Mouse (Mus musculus): ENCODE measurements around the gene Dnaaf1. TPM values are rescaled to one million over a fixed set of nuclear protein-coding genes. Genes with fewer than 3 reads are reported as not detected.

The Dnaaf1 gene
- polyA plus RNA-seq, 1 experiment from 2014 or later, result 0.39 TPM

DNA sequence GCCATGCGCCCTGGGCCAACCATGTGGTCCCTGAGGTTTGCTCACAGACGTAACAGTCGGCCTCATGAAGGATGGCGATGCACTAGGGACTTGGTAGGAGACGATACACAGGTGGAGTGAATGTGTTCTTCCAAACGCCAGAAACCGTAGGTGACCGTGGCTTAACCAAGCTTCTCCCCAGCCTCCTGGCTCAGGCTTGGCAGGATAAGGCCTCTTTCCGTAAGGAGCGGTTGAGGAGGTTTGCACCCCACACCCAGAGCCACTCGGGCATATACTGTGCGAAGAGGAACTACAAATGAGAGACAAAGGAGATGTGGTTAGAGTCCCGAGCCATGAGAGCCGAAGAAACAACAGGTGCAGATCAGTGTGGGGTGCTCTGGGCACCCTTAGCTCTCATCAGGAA lies 11.2 kb upstream of the Dnaaf1 start:
- Histone ChIP-seq H3K9me3 (replicated peaks; ENCODE audit: control insufficient read depth, low read length) (no peaks in the 10 kb centered on the region), H3K4me1 (ENCODE audit: control insufficient read depth, insufficient read depth, low read length) (no peaks in the 10 kb centered on the region), H3K27me3 (replicated peaks; ENCODE audit: control insufficient read depth, insufficient read depth, low read length) (no peaks in the 10 kb centered on the region), H3K36me3 (ENCODE audit: control insufficient read depth, insufficient read depth, low read length) (peaks cover 57% of the 10 kb centered on the region), H3K4me3 (ENCODE audit: low read depth, low read length) (no peak overlapping the region), H3K9ac (ENCODE audit: low read length) (no peak overlapping the region), H3K4me2 (ENCODE audit: low read length) (no peak overlapping the region), H3K27ac (ENCODE audit: low read depth, low read length) (no peak overlapping the region)
- DNase-seq (ENCODE audit: low spot score) (no peak), ATAC-seq (no peak)
- WGBS, result 93% methylated on average over 14 of the region's 14 CpGs

DNA sequence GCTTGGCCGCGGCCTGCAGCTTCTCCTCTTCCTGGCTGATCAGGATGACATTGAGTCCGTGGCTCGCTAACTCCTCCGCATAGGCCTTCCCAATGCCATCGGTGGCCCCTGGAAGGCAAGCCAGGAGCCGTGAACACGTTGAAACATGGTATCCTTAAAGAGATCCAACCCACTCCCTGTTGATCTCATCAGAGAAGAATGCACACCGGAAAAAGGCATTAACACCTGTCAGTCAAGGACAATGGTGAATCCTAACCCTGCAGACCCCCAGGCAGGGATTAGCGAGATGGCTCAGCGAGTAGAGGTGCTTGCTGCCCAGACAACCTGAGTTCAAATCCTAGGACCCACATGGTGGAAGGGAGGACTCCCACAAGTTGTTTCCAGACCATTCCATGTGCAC lies 8.7 kb upstream of the Dnaaf1 start:
- WGBS, result 89% methylated on average over 11 of the region's 11 CpGs
- peaks cover 57% of the 10 kb centered on the region for H3K36me3 ChIP-seq (ENCODE audit: control insufficient read depth, insufficient read depth, low read length)

DNA sequence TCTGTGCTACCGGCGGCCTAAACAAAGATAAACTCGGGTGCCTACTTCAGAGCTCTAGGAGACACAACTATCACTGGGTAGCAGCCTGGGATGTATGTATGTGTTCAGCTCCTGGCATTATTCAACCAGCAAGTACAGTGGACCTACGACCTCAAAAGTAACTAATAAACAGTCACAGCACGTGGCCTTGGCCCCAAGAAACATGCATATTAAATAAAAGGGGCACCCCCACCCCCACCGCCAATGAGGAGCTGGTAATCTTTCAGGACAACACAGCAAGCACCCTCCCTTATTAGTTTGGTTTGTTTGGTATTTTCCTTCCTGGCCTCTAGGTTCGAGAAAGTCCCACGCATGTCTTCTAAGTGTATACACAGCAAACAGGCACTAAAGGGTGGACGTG lies 6.8 kb upstream of the Dnaaf1 start:
- Histone ChIP-seq H3K4me1 (ENCODE audit: control insufficient read depth, insufficient read depth, low read length) (no peaks in the 10 kb centered on the region), H3K9me3 (replicated peaks; ENCODE audit: control insufficient read depth, low read length) (no peaks in the 10 kb centered on the region), H3K9ac (ENCODE audit: low read length) (no peak overlapping the region), H3K27me3 (replicated peaks; ENCODE audit: control insufficient read depth, insufficient read depth, low read length) (no peaks in the 10 kb centered on the region), H3K4me3 (ENCODE audit: low read depth, low read length) (no peak overlapping the region), H3K36me3 (ENCODE audit: control insufficient read depth, insufficient read depth, low read length) (peaks cover 40% of the 10 kb centered on the region), H3K27ac (ENCODE audit: low read depth, low read length) (no peak overlapping the region), H3K4me2 (ENCODE audit: low read length) (no peak overlapping the region)
- DNase-seq (ENCODE audit: low spot score), result no peak
- WGBS, result 92% methylated on average over 9 of the region's 9 CpGs
- ATAC-seq, result no peak

More for the DNA sequence above, 8.7 kb upstream of the Dnaaf1 start:
- Histone ChIP-seq H3K4me3 (ENCODE audit: low read depth, low read length) (no peak overlapping the region), H3K9me3 (replicated peaks; ENCODE audit: control insufficient read depth, low read length) (no peaks in the 10 kb centered on the region), H3K27ac (ENCODE audit: low read depth, low read length) (no peak overlapping the region), H3K9ac (ENCODE audit: low read length) (no peak overlapping the region), H3K27me3 (replicated peaks; ENCODE audit: control insufficient read depth, insufficient read depth, low read length) (no peaks in the 10 kb centered on the region), H3K4me2 (ENCODE audit: low read length) (no peak overlapping the region), H3K4me1 (ENCODE audit: control insufficient read depth, insufficient read depth, low read length) (no peaks in the 10 kb centered on the region)
- DNase-seq (ENCODE audit: low spot score) (no peak), ATAC-seq (no peak)

DNA sequence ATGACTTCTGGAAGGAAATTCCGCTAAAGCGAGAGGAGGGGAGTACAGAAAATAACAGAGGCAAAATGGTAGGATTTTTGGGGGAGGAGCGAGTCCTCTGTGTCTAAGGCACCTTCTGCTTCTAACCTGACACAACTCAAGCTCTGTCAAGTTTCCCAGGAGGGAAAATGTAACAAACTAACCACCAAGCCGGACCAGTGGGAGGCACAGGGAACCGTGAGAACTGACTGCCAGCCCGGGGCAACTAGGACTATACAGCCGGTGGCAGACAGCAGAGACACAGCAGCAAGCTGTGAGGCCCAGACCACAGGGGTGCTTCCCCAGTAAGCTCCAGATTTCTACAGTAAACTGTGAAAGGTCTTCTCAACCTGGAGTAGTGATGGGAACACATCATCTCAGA lies 6.1 kb upstream of the Dnaaf1 start:
- H3K4me1 ChIP-seq (ENCODE audit: control insufficient read depth, insufficient read depth, low read length), result peaks cover 4% of the 10 kb centered on the region; the same call in 1 of the 2 replicates
- no peak overlapping the region for H3K9ac ChIP-seq (ENCODE audit: low read length)
- H3K9me3 ChIP-seq (replicated peaks; ENCODE audit: control insufficient read depth, low read length), result no peaks in the 10 kb centered on the region
- DNase-seq (ENCODE audit: low spot score) (no peak), ATAC-seq (no peak)
- 67% methylated on average over 7 of the region's 7 CpGs for WGBS
- H3K4me2 ChIP-seq (ENCODE audit: low read length), result no peak overlapping the region
- H3K36me3 ChIP-seq (ENCODE audit: control insufficient read depth, insufficient read depth, low read length), result peaks cover 33% of the 10 kb centered on the region
- no peak overlapping the region for H3K4me3 ChIP-seq (ENCODE audit: low read depth, low read length)
- H3K27me3 ChIP-seq (replicated peaks; ENCODE audit: control insufficient read depth, insufficient read depth, low read length), result no peaks in the 10 kb centered on the region
- no peak overlapping the region for H3K27ac ChIP-seq (ENCODE audit: low read depth, low read length)

DNA sequence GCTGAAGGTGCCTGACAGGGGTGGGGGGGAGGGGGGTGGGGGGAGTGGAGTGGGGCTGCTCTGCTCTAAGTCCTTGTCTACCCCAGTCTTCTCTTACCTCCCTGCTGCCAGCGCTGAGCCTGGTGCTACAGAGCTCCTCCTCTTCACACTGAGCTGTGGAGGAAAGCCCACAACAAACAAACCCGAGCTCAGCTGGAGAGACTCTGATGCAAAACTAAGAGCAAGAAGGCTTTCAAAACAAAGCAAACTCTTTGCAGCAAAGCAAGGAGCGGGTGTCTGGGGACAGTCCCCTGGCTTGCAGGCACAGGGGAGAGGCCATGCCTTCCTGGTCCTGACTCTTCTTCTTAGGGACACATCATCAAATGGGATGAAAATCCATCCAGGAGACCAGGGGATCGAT lies 5.2 kb upstream of the Dnaaf1 start:
- 38% methylated on average over 4 of the region's 4 CpGs for WGBS
- Histone ChIP-seq H3K9ac (ENCODE audit: low read length) (no peak overlapping the region), H3K9me3 (replicated peaks; ENCODE audit: control insufficient read depth, low read length) (no peaks in the 10 kb centered on the region)

DNA sequence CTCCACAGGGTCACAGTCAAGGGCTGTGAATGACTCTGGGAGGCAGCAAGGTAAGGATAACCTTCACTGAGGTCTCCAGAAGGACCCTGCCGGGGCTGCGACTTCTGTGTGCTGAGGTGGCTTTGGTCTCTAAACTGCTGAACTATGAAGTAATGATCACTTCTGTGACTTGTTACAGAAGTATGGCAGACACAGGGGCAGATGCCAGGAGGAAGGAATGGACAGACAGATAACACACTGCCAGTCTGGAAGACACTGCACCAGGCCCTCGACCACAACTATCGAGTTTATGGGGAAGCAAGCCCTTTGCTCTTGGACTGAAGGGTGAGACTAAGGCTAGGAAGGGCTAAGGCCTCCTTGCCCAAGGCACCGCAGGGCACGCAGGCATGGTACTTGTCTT lies 3.9 kb upstream of the Dnaaf1 start:
- H3K4me3 ChIP-seq (ENCODE audit: low read depth, low read length), result no peak overlapping the region
- WGBS, result 86% methylated on average over 6 of the region's 6 CpGs
- peaks cover 7% of the 10 kb centered on the region; the same call in 1 of the 2 replicates for H3K4me1 ChIP-seq (ENCODE audit: control insufficient read depth, insufficient read depth, low read length)
- DNase-seq (ENCODE audit: low spot score), result no peak
- H3K36me3 ChIP-seq (ENCODE audit: control insufficient read depth, insufficient read depth, low read length), result peaks cover 12% of the 10 kb centered on the region
- no peak overlapping the region for H3K27ac ChIP-seq (ENCODE audit: low read depth, low read length)
- no peak overlapping the region for H3K9ac ChIP-seq (ENCODE audit: low read length)
- H3K9me3 ChIP-seq (replicated peaks; ENCODE audit: control insufficient read depth, low read length), result no peaks in the 10 kb centered on the region
- no peak overlapping the region for H3K4me2 ChIP-seq (ENCODE audit: low read length)
- no peak for ATAC-seq
- 0 out of 2 replicates have a peak, but pooled peaks cover 3% of the 10 kb centered on the region for H3K27me3 ChIP-seq (replicated peaks; ENCODE audit: control insufficient read depth, insufficient read depth, low read length)

More for the DNA sequence above, 5.2 kb upstream of the Dnaaf1 start:
- no peaks in the 10 kb centered on the region for H3K27me3 ChIP-seq (replicated peaks; ENCODE audit: control insufficient read depth, insufficient read depth, low read length)
- DNase-seq (ENCODE audit: low spot score) (no peak), ATAC-seq (no peak)
- H3K4me1 ChIP-seq (ENCODE audit: control insufficient read depth, insufficient read depth, low read length), result peaks cover 7% of the 10 kb centered on the region; the same call in 1 of the 2 replicates
- no peak overlapping the region for H3K4me2 ChIP-seq (ENCODE audit: low read length)
- H3K4me3 ChIP-seq (ENCODE audit: low read depth, low read length), result no peak overlapping the region
- H3K36me3 ChIP-seq (ENCODE audit: control insufficient read depth, insufficient read depth, low read length), result peaks cover 24% of the 10 kb centered on the region
- H3K27ac ChIP-seq (ENCODE audit: low read depth, low read length), result no peak overlapping the region

DNA sequence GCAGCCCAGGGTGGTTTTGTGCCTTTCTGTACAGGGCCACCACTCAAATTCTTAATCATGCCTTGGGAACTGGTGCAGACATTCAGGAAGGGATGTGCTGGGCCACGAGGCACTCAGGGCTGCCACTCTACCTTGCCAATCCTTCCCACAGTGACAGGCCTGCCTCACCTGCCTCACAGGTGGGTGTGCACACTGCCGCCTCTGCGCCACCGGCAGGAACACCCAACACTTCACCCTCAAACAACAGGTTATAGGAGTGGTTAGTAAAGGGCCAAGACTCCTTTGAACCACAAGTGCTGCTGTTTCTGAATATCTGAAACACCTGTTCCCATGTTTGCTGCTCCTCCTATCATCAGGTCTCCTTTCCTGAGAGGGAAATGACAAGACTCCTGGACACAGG lies 2.6 kb upstream of the Dnaaf1 start:
- no peak overlapping the region for H3K4me2 ChIP-seq (ENCODE audit: low read length)
- ATAC-seq (no peak), DNase-seq (ENCODE audit: low spot score) (no peak)
- no peak overlapping the region for H3K9ac ChIP-seq (ENCODE audit: low read length)
- 92% methylated on average over 4 of the region's 4 CpGs for WGBS
- H3K4me3 ChIP-seq (ENCODE audit: low read depth, low read length), result no peak overlapping the region
- H3K27me3 ChIP-seq (replicated peaks; ENCODE audit: control insufficient read depth, insufficient read depth, low read length), result 0 out of 2 replicates have a peak, but pooled peaks cover 5% of the 10 kb centered on the region
- H3K4me1 ChIP-seq (ENCODE audit: control insufficient read depth, insufficient read depth, low read length), result peaks cover 7% of the 10 kb centered on the region; the same call in 1 of the 2 replicates
- H3K27ac ChIP-seq (ENCODE audit: low read depth, low read length), result no peak overlapping the region
- H3K36me3 ChIP-seq (ENCODE audit: control insufficient read depth, insufficient read depth, low read length), result peaks cover 6% of the 10 kb centered on the region; the same call in 1 of the 2 replicates
- H3K9me3 ChIP-seq (replicated peaks; ENCODE audit: control insufficient read depth, low read length), result no peaks in the 10 kb centered on the region

DNA sequence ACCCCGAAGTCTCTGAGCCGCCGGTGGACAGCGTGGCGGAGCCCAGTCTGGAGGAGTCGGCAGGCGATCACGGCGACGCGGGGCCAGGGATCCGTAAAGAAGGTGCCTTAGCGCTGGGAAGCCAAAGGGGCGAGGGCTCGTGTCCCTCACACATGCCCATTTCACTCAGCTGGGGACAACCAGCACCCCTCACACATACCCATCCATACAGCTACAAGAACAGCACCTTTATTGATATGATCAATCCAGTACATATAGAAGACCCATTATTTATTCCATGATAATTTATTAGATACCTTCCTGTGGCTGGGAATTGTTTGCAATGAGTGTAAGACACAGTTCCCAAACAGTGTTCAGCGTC lies 311 bp downstream of the Dnaaf1 start:
- ATAC-seq (no peak), DNase-seq (ENCODE audit: low spot score) (no peak)
- Histone ChIP-seq H3K9me3 (replicated peaks; ENCODE audit: control insufficient read depth, low read length) (no peaks in the 10 kb centered on the region), H3K4me3 (ENCODE audit: low read depth, low read length) (peak overlapping the region; percentile 84), H3K9ac (ENCODE audit: low read length) (peak overlapping the region; percentile 87), H3K4me1 (ENCODE audit: control insufficient read depth, insufficient read depth, low read length) (peaks cover 7% of the 10 kb centered on the region; the same call in 1 of the 2 replicates), H3K27me3 (replicated peaks; ENCODE audit: control insufficient read depth, insufficient read depth, low read length) (0 out of 2 replicates have a peak, but pooled peaks cover 5% of the 10 kb centered on the region), H3K4me2 (ENCODE audit: low read length) (peak overlapping the region; percentile 89), H3K36me3 (ENCODE audit: control insufficient read depth, insufficient read depth, low read length) (no peaks in the 10 kb centered on the region), H3K27ac (ENCODE audit: low read depth, low read length) (no peak overlapping the region)
- WGBS, result 3% methylated on average over 16 of the region's 16 CpGs

DNA sequence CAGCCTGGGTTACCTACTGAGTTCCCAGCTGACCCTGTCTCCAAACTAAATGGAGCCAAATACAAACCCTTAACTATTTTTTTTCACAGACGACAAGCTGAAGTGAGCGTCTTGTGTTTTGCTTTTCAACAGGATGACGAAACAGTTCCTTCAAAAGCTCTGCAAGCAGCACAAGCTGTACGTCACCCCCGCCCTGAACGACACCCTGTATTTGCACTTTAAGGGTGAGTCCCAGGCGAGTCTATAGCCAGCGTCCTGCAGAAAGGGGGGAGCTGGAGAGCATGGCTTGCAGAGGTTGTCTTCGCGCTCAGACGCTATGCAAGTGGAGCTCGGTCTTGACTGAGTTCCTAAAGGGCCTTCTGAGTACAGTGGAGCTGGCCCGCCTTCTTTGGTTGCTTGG lies 4.1 kb downstream of the Dnaaf1 start:
- Histone ChIP-seq H3K4me3 (ENCODE audit: low read depth, low read length) (no peak overlapping the region), H3K4me2 (ENCODE audit: low read length) (no peak overlapping the region), H3K9ac (ENCODE audit: low read length) (no peak overlapping the region), H3K27ac (ENCODE audit: low read depth, low read length) (no peak overlapping the region), H3K9me3 (replicated peaks; ENCODE audit: control insufficient read depth, low read length) (no peaks in the 10 kb centered on the region), H3K27me3 (replicated peaks; ENCODE audit: control insufficient read depth, insufficient read depth, low read length) (0 out of 2 replicates have a peak, but pooled peaks cover 5% of the 10 kb centered on the region), H3K4me1 (ENCODE audit: control insufficient read depth, insufficient read depth, low read length) (peaks cover 2% of the 10 kb centered on the region; the same call in 1 of the 2 replicates), H3K36me3 (ENCODE audit: control insufficient read depth, insufficient read depth, low read length) (no peaks in the 10 kb centered on the region)
- 39% methylated on average over 13 of the region's 13 CpGs for WGBS
- no peak for DNase-seq (ENCODE audit: low spot score)
- no peak for ATAC-seq

Data from forebrain, embryonic 14.5 days (tissue).